14 mouse cellular contexts compared by ENCODE assay signal in the genomic region with DNA sequence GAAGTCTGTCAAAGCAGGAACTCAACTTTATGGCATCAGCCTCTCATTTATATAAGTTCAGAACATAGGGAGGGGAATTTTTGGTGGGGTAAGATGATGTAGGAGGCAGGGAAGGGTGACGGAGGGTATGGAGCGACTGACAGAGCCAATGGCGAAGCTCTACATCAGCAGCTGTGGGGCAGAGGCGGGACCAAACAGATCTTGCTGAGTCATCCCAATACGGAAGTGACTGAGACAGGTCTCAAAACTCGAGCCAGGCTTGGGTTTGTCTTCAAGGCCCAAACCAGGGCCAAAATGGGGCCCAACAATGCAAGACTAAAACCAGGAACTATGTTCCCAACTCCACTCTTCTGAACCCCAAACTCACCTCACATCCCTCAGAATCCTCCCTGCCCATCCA. TPM values are rescaled to one million over a fixed set of nuclear protein-coding genes. Genes with fewer than 3 reads are reported as not detected.
"Had no signal": no experiment of that assay in that cellular context is flagged by ENCODE, and none has a peak within 500 bp of the region (broad histone marks: within the 10 kb centered on the region; RNA-seq: fewer than 3 reads in every experiment).

No protein-coding gene starts in this region.

RNA-seq across cellular contexts. Expression of a gene that starts 30.2 kb away (rescaled TPM):
- total RNA-seq: common myeloid progenitor, adult 5-6 weeks; gastrocnemius, adult 18-20 months; gastrocnemius, adult 2 months; gastrocnemius, adult 8-10 months; gastrocnemius, postnatal 14 days; gastrocnemius, postnatal 25 days; gastrocnemius, postnatal 36 days; granulocyte monocyte progenitor cell, adult 5-6 weeks; heart, adult 18-20 months; heart, adult 2 months; heart, adult 8-10 months had no signal
- polyA plus RNA-seq: erythroblast, embryonic 14.5 days; forebrain, embryonic 10.5 days; gonadal fat pad, adult 2 months; heart, adult 2 months had no signal
